Mouse (Mus musculus) heart, postnatal 0 days (tissue): ENCODE results near the gene Maml3.

Experiments
- CTCF ChIP-seq: IDR thresholded peaks from 2 replicates; pipeline ENCODE4 v1.5.1; 2016; ENCODE audit warnings: antibody characterized with exemption, control low read depth, low read depth
- EP300 ChIP-seq: IDR thresholded peaks from 2 replicates; pipeline ENCODE4 v1.6.1; 2016; ENCODE audit warnings: antibody characterized with exemption, low read depth

GRCm38 (mm10) chr3:52011032-52011710 lies 93.7 kb downstream of the Maml3 start:
- TF ChIP-seq CTCF (no peak), EP300 (no peak)
